Mouse (Mus musculus) frontal cortex, postnatal 10 days (tissue): ENCODE results near the gene Gm47959.
"Not testable (repeated sequence)": the region's sequence is repeated elsewhere in the genome, so short reads cannot be mapped to it uniquely, and the experiment has no call there.

Experiments
- DNase-seq, 2 experiments: peaks; one replicate each; pipeline ENCODE4 v3.0.0; 2022; ENCODE audit warnings: low spot score in 2 of 2, mixed read lengths in 1 of 2

The Gm47959 gene

DNA sequence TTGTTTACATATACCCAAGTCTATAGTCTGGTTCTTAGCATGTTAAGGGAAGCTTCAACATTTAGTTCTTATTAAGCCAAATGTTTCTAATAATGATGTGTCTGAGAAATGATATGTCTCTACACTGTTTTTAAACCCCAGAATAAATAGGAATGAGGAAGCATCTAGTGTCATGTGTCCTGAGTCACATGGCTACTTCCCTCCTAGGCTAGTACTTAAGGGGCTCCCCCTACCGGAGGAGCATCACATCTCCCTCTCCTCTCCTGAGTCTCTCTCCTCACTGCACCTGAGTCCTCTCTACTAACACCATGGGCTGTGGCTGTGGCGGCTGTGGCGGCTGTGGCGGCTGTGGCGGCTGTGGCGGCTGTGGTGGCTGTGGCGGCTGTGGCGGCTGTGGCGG is at the start of gene Gm47959:
TSS of gene Gm47959 (plus strand) at position 243 of the 400 bp plus-strand sequence.
- DNase-seq = not testable (repeated sequence)

GRCm38 (mm10) chr1:82955913-82956312 is 44.4 kb upstream of the Gm47959 start, which contains the start of gene Gm7544:
Gene Gm7544 (minus strand): TSS chr1:82956013.
- not testable (repeated sequence) for DNase-seq

DNA sequence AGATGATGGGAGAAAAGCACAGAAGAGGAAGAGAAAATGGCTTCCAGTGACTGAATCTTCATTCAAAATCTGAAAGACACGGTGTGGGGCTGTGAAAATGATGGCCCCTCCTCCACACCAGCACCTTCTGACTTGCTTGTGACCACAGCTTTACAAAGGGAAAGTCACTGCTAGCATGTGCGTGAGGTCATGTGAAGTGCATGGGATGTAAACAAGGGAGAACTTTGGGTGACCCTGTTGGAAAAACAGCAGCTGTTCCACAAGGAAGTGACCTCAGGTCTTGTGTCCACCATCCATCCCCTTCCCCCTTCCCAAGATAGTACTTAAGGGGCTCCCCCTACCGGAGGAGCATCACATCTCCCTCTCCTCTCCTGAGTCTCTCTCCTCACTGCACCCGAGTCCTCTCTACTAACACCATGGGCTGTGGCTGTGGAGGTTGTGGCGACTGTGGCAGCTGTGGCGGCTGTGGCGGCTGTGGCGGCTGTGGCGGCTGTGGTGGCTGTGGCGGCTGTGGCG is 40.4 kb upstream of the Gm47959 start, which contains the start of gene Gm47955:
TSS of gene Gm47955 (plus strand) at position 417 of the 516 bp plus-strand sequence.
- no peak for DNase-seq

- no peak for DNase-seq
Measured at GRCm38 (mm10) chr1:82966413-82966812, 33.9 kb upstream of the Gm47959 start.

DNA sequence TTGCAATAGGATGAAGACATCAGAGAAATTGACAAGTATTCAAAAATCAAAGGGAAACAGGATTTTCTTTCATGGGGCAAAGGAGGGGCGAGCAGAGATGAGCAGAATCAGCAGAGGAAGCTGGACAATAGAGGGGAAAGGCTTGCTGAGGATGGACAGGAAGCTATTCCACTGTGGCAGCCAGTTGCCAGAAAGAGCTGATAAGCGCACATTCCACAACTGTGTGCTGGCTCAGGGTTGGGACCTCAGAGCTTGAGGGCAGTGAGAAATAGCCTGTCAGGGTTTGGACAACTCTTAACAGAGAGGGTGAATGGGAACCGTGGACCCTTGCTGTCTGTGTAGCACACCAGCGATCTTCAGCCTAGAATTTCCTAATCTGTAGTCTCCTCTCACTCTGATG is 28.3 kb upstream of the Gm47959 start:
- DNase-seq = no peak

DNA sequence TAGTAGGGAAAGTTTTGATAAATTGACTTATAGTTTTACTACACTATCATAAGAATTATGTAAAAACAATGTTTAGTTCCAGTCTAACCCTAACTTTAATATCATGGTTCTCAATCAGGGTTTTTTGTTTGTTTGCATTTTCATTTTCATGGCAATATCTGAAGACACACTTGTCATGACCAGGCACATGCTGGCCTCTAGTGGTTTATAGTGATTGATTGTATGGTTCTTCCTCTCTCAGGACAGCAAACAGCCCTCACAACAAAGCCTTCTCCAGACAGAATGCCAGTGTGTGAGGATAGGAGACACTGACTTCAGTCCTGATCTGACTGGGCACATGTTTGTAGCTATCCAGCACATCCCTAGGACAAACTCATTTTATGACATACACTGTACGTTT is 27.1 kb upstream of the Gm47959 start:
- DNase-seq = no peak

GRCm38 (mm10) chr1:82973901-82974300 is 26.4 kb upstream of the Gm47959 start:
- DNase-seq = no peak

DNA sequence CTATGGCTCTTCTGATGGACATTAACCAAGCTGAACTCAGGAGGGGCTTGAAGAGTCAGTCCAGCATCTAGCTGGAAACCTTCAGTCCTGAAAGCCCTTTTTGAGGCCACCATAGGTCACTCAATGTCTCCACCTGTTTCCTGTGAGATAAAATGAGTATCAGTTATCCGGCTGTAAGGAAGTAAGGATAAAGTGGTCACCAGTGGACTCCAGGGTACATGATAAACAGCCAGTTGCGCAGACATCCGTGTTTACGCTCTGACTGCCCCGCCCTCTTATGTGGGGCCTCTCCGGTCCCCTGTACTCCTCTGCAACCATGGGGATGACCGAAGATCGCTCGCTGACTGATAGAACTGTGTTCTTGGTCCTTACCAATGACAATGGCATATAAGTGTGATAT is 26.0 kb upstream of the Gm47959 start:
- no peak for DNase-seq

- no peak for DNase-seq
Measured at GRCm38 (mm10) chr1:82975750-82976149, 24.6 kb upstream of the Gm47959 start.

- no peak for DNase-seq
Measured at GRCm38 (mm10) chr1:82977840-82978239, 22.5 kb upstream of the Gm47959 start.

GRCm38 (mm10) chr1:82986738-82987137 is 13.6 kb upstream of the Gm47959 start:
- no peak for DNase-seq

GRCm38 (mm10) chr1:82987530-82988198 is 12.7 kb upstream of the Gm47959 start:
- no peak for DNase-seq

- no peak for DNase-seq
Measured at GRCm38 (mm10) chr1:82991062-82991461, 9.3 kb upstream of the Gm47959 start.

GRCm38 (mm10) chr1:82991596-82991995 is 8.8 kb upstream of the Gm47959 start:
- DNase-seq = no peak

GRCm38 (mm10) chr1:82992093-82992492 is 8.3 kb upstream of the Gm47959 start:
- no peak for DNase-seq

DNA sequence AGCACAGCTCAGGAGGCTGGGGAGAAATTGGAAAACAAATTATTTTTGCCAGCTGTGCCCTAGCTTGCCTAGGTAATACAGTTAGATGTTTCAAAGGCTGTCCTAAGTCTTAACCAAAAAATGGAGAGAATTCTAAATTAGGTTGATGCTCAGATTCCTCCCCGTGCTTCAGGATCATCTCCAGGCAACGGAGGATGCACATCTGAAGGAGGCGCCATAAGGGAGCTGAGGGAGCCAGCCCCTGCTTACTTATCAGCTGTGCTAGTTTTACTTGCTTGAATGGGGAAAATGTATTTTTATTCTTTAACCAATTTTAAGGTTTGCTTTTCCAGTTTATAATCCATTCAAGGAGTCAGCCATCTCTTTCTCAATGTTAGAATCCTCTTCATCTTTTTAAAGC is 6.4 kb upstream of the Gm47959 start:
- no peak for DNase-seq

DNA sequence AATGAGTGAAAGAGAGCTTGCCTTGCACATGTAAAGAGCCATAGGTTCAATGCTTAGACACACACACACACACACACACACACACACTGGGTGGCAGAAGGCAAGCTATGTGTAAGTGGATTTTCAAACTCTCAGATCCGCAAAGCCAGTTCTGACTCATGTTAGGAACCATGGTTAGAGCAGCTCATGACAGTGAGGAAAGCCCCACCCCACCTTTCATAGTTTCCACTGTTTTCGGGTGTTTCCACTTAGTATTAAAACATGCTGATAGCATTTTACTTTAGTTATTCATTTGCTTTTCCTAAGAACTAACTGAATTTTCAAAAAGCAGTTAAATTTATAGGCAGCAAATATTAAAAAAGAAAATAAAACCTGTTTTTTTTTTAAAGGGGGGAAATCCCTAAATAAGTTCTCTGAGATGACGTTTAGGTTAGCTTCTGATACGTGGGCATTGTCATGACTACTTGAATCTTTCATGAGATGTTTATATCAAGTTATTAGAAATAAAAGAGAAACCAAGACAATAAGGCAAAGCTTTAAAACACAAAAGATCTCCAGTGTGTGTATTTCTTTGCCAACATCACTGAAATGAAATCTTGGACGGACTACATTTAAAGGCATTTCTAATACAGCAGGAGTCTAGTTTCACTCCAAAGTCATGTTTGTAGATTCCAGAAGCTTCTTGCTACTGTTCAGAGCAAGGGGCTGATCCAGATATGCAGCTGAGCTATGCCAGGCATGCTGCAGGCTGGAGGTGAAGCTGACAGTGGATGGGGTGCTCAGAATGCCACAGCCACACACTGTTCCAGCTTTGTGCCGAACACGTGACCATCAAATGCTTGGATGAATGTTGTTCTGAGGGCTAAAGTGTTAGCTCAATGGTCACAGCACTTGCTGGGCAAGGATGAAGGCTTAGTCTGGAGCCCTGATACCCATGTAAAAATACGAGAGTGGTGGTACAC is 6.2 kb downstream of the Gm47959 start:
- no peak for DNase-seq

- no peak for DNase-seq
Measured at GRCm38 (mm10) chr1:83007471-83007870, 7.1 kb downstream of the Gm47959 start.

- no peak for DNase-seq
Measured at GRCm38 (mm10) chr1:83014477-83014876, 14.1 kb downstream of the Gm47959 start.

DNA sequence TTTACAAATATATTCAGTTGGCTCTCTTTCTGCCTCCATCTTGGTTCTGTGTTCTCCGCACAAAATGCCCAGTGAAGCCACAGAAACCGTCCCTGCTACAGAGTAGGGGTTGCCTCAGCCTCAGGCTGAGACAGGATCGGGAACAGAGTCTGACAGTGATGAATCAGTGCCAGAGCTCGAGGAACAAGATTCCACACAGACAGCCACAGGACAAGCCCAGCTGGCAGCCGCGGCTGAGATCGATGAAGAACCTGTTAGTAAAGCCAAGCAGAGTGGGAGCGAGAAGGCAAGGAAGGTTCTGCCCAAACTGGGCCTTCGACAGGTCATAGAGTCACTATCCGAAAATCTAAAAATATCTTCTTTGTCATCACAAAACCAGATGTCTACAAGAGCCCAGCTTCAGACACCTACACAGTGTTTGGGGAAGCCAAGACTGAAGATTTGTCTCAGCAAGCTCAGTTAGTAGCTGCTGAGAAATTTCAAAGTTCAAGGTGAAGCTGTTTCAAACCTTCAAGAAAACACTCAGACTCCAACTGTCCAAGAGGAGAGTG is 15.1 kb downstream of the Gm47959 start:
- DNase-seq = no peak

DNA sequence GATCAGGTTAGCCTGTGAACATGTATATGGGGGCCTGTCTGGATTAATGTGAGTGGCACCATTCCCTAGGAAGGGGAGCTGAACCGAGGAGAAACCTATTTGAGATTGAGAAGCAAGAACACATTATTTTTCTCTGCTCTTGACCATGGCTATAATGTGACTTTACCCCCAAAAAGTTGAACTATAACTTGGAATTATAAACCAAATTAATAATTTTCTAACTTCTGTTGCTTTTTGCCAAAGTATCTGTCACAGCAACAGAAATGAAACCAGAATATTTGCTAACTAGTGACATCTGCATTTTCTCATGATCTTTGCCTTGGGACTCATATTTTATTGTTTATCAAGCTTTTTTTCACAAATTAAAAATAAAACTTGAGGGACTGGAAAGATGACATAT is 16.2 kb downstream of the Gm47959 start:
- DNase-seq = no peak

- DNase-seq = no peak
Measured at GRCm38 (mm10) chr1:83031950-83032349, 31.6 kb downstream of the Gm47959 start.
